Mouse (Mus musculus) small intestine, adult 2 months (tissue): ENCODE results near the gene Slc43a2. TPM values are rescaled to one million over a fixed set of nuclear protein-coding genes. Genes with fewer than 3 reads are reported as not detected.

Experiments used
- H3K27ac ChIP-seq: fragments of 200-500 bp; 2 replicates; pipeline ENCODE4 v1.5.1; 2012; ENCODE audit warnings: low read depth, low read length, control low read depth, inconsistent platforms; ENCODE audit not compliant: insufficient read depth
- H3K27me3 ChIP-seq: fragments of 200-500 bp; 2 replicates; pipeline ENCODE4 v1.6.1; 2012; ENCODE audit warnings: mild to moderate bottlenecking, moderate library complexity, low read length, inconsistent platforms; ENCODE audit not compliant: control insufficient read depth, insufficient read depth
- H3K36me3 ChIP-seq: fragments of 200-500 bp; 2 replicates; pipeline ENCODE4 v1.6.1; 2012; ENCODE audit warnings: mild to moderate bottlenecking, low read length, control low read depth, inconsistent platforms; ENCODE audit not compliant: control insufficient read depth, insufficient read depth
- H3K4me1 ChIP-seq: fragments of 200-500 bp; 2 replicates; pipeline ENCODE4 v1.6.1; 2012; ENCODE audit warnings: low read length, inconsistent platforms, mixed read lengths; ENCODE audit not compliant: control insufficient read depth, insufficient read depth, insufficient read length
- H3K4me3 ChIP-seq: fragments of 200-500 bp; 2 replicates; pipeline ENCODE4 v1.5.1; 2012; ENCODE audit warnings: low read depth, mild to moderate bottlenecking, control low read depth, inconsistent platforms, low read length, moderate library complexity
- CTCF ChIP-seq: fragments of 200-500 bp; IDR thresholded peaks from 2 replicates; pipeline ENCODE4 v1.5.1; 2012; ENCODE audit warnings: low read depth, mild to moderate bottlenecking, control low read depth, inconsistent platforms, low read length, moderate library complexity, mixed read lengths; ENCODE audit not compliant: insufficient replicate concordance, insufficient read length; ENCODE audit errors: extremely low read depth
- POLR2A ChIP-seq: fragments of 200-500 bp; IDR thresholded peaks from 2 replicates; pipeline ENCODE4 v1.6.1; 2012; ENCODE audit warnings: low read depth, mild to moderate bottlenecking, control low read depth, inconsistent platforms, low read length, moderate library complexity
- WGBS: fragments of 180-500 bp; shearing (Covaris S2); methylation state at CpG from one replicate; pipeline ENCODE4 v1.1.7; 2018; 5-methylcytosine and 5-hydroxymethylcytosine counted together
- polyA plus RNA-seq: library from polyadenylated mRNA; depleted of rRNA; stranded (reverse); fragments of >200 nt; gene quantifications from 2 replicates; pipeline ENCODE4 v1.2.3, GENCODE M21; 2012

Slc43a2 gene
- polyA plus RNA-seq, 1 experiment: 508 TPM

DNA sequence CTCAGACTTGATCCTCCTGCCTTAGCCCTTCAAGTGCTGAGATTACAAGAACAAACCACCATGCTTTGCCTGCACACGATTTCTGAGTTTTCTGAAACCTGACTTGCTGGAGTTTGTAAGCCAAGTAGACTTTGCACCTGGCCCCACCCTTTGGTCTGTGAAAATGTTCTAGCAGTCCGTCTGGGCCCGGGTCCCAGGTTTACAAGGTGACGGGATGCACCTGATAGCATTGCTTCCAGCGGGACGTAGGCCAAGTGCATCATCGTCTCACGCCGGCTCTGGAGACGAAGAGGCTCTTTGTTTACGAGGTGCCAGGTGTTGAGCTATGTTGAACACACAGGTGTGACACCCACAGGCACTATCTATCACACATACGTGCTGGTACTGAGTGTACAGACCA is 37.5 kb downstream of the Slc43a2 start:
- TF ChIP-seq CTCF: no peak
- no peak for TF ChIP-seq POLR2A
- Histone ChIP-seq H3K4me3 (no peak overlapping the region), H3K4me1 (peaks cover 59% of the 10 kb centered on the region), H3K27me3 (no peaks in the 10 kb centered on the region), H3K36me3 (peaks cover 78% of the 10 kb centered on the region), H3K27ac (peak overlapping the region; percentile 91)
- 20% methylated on average over 12 of the region's 12 CpGs for WGBS

DNA sequence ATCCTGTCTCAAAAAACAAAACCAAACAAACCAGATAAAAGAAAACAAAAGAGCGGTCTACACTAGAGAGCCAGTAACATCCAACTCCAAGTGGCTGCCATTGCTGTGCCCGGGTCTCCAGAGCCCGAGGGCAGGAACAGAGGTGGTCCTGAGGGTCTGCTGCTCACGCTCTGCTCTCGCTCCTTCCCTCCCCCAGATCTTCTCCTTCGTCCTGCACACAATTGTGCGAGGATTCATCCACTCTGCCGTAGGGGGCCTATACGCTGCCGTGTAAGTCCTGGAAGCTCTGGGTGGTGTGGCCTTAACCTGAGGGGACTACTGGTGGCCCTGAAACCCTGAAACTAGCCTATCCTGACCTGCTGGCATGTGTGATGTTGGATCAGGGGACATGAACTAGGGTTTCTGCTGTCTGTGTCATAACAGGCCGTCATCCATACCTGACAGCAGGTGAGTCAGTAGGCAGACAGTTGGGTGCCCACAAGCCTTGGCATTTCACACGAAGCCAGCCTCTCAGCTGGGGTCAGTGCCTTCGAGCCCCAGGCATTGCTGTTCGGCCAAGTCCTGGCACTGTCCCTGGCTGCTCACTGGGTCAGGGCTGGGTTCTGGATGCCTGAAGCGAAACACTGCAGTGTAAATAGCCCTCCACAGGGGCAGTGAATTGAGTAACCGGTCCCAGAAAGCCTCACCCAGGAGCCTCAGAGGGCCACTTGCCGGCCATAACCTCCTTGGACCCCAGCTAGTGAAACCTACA is 39.1 kb downstream of the Slc43a2 start:
- TF ChIP-seq CTCF: no peak
- TF ChIP-seq POLR2A: no peak
- 86% methylated on average over 17 of the region's 17 CpGs for WGBS
- Histone ChIP-seq H3K36me3 (peaks cover 64% of the 10 kb centered on the region), H3K4me3 (no peak overlapping the region), H3K4me1 (peaks cover 53% of the 10 kb centered on the region), H3K27me3 (no peaks in the 10 kb centered on the region), H3K27ac (peak overlapping the region; percentile 23; the same call in 1 of the 2 replicates)

DNA sequence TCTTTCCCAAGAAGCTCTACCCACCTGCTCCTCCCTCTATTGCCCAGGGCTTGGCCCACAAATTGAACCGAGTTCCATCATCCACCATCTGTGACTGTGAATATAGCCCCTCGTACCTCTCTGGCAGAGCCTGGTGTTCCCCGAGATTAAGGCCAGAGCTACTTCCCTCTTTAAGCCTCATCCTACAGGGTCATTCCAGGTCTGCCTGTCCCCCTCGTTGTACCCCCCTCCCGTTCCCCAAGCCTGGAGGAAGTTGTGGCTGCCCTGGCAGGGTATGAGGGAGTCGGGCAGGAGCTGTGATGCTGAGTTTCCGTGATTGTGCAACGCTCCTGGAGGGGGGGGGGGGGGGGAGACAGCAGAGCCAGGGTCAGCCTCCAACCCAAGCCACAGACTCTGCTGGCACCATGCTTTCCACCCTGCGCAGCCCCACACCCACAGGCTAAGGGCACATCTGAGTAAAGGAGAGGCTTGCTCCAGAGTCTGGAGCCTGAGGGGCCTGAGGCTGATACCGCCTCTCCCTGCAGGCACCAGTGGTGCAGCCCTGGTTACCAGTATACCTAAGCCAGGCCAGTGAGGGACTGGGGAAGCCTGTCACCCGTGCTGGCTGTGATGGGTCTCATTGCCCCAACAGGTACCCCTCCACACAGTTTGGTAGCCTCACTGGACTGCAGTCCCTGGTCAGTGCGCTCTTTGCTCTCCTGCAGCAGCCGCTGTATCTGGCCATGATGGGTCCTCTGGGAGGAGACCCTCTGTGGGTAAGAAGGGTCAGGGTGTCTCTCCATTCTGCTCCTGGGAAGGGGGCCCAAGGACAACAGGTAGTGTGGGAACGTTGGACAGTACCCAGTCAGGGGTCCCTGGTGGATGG is 39.9 kb downstream of the Slc43a2 start:
- H3K4me3 ChIP-seq: no peak overlapping the region
- peaks cover 48% of the 10 kb centered on the region for H3K4me1 ChIP-seq
- peaks cover 57% of the 10 kb centered on the region for H3K36me3 ChIP-seq
- no peak for TF ChIP-seq POLR2A
- TF ChIP-seq CTCF: no peak
- H3K27me3 ChIP-seq: no peaks in the 10 kb centered on the region
- WGBS: 30% methylated on average over 14 of the region's 14 CpGs
- peak overlapping the region; percentile 23 for H3K27ac ChIP-seq

GRCm38 (mm10) chr11:75572301-75572791 is 40.9 kb downstream of the Slc43a2 start:
- 44% methylated on average over 10 of the region's 10 CpGs for WGBS
- peak overlapping the region; percentile 10; the same call in 1 of the 2 replicates for H3K27ac ChIP-seq
- H3K27me3 ChIP-seq: no peaks in the 10 kb centered on the region
- peaks cover 51% of the 10 kb centered on the region for H3K36me3 ChIP-seq
- no peak overlapping the region for H3K4me3 ChIP-seq
- H3K4me1 ChIP-seq: peaks cover 46% of the 10 kb centered on the region
- TF ChIP-seq CTCF (no peak), POLR2A (no peak)

GRCm38 (mm10) chr11:75572854-75573650 is 41.6 kb downstream of the Slc43a2 start:
- TF ChIP-seq CTCF (peak; percentile 92; the same call in 1 of the 2 replicates), POLR2A (no peak)
- H3K27me3 ChIP-seq: no peaks in the 10 kb centered on the region
- H3K36me3 ChIP-seq: peaks cover 48% of the 10 kb centered on the region
- WGBS: 17% methylated on average over 12 of the region's 12 CpGs
- H3K4me1 ChIP-seq: peaks cover 42% of the 10 kb centered on the region
- no peak overlapping the region for H3K4me3 ChIP-seq
- peak overlapping the region; percentile 23 for H3K27ac ChIP-seq

- Histone ChIP-seq H3K4me1 (peaks cover 31% of the 10 kb centered on the region), H3K27me3 (no peaks in the 10 kb centered on the region), H3K36me3 (peaks cover 35% of the 10 kb centered on the region), H3K27ac (no peak overlapping the region), H3K4me3 (no peak overlapping the region)
- TF ChIP-seq CTCF (no peak), POLR2A (no peak)
- 92% methylated on average over 5 of the region's 5 CpGs for WGBS
Measured at GRCm38 (mm10) chr11:75574378-75575123, 43.1 kb downstream of the Slc43a2 start.
